In the genomic region with DNA sequence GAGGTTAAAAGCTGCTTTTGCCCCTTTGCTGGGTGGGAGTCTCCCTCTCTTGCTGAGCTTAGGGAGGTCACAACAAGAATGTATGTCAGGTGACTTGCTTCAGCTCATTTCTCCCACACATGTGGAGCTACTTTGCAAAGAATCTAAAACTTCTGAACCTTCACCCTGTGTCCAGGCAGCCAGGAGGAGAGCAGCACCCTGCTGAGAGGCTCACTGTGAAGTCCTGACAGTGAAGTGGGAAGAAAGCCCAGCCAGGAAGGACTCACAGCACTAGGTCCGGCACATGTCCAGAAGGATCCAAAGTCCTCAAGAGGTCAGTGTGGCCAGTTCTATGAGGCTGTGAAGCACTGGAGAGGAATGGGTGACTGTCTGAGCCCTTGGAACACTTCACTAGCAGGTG, we compare ENCODE assay signal across 23 mouse cellular contexts. TPM values are rescaled to one million over a fixed set of nuclear protein-coding genes. Genes with fewer than 3 reads are reported as not detected.
DNase-seq lines count a peak whose midpoint lies in the region; ATAC-seq lines count a peak whose summit lies in the region.
"Had no signal": no experiment of that assay in that cellular context is flagged by ENCODE, and none has a peak within 500 bp of the region (broad histone marks: within the 10 kb centered on the region; RNA-seq: fewer than 3 reads in every experiment).

No protein-coding gene starts in this region.

- DNase-seq in heart, adult 18-20 months, result no peak
- DNase-seq in adipocyte (ENCODE audit: low spot score), result peak; percentile 21
- DNase-seq in kidney, adult 8-10 months, result peak; percentile 89 to 94
- peak; percentile 85 for DNase-seq in kidney, postnatal 14 days
- no peak for DNase-seq in right cerebral cortex, postnatal 25 days
- no peak for DNase-seq in c-Kit-positive CD71-positive TER-119-positive erythroid progenitor cells, embryonic 14.5 days (ENCODE audit: low spot score)
- DNase-seq: adrenal gland, postnatal 14 days; cerebellum, adult 11 months; gastrocnemius, postnatal 14 days; left cerebral cortex, postnatal 4 days; liver; lung, adult 18-20 months; lung, postnatal 36 days; thymus, postnatal 36 days had no signal

- WGBS in heart, embryonic 15.5 days, result 50% methylated on average over 1 of the region's 1 CpGs
- 73% methylated on average over 1 of the region's 1 CpGs for WGBS in midbrain, embryonic 16.5 days

- H3K4me1 ChIP-seq in heart, embryonic 15.5 days (replicated peaks), result 0 out of 2 replicates have a peak, but pooled peaks cover 2% of the 10 kb centered on the region
- H3K4me1 ChIP-seq in midbrain, embryonic 16.5 days (ENCODE audit: control insufficient read depth, insufficient read depth, low read length), result peaks cover 10% of the 10 kb centered on the region; the same call in 1 of the 2 replicates
- H3K4me1 ChIP-seq: embryonic facial prominence, embryonic 12.5 days; intestine, embryonic 15.5 days had no signal

- no peaks in the 10 kb centered on the region for H3K27me3 ChIP-seq in heart, embryonic 15.5 days
- H3K27me3 ChIP-seq in midbrain, embryonic 16.5 days (ENCODE audit: control insufficient read depth, insufficient read depth, low read depth, low read length), result no peaks in the 10 kb centered on the region
- H3K27me3 ChIP-seq: embryonic facial prominence, embryonic 12.5 days; intestine, embryonic 15.5 days had no signal

- H3K4me3 ChIP-seq in heart, embryonic 15.5 days, result no peak overlapping the region
- H3K4me3 ChIP-seq in midbrain, embryonic 16.5 days (ENCODE audit: low read depth, low read length), result no peak overlapping the region
- H3K4me3 ChIP-seq: embryonic facial prominence, embryonic 12.5 days; erythroblast, embryonic 14.5 days; heart, embryonic 10.5 days; intestine, embryonic 15.5 days; left cerebral cortex, adult 2 months had no signal

- ATAC-seq in heart, embryonic 15.5 days (replicated peaks; ENCODE audit: insufficient number of reproducible peaks, insufficient read depth, low FRiP score, low read depth), result 0 out of 2 replicates have a peak, but pooled peaks have one; percentile 31
- ATAC-seq in midbrain, embryonic 16.5 days, result no peak
- ATAC-seq: forebrain, embryonic 14.5 days; intestine, embryonic 15.5 days had no signal

- H3K4me2 ChIP-seq in heart, embryonic 15.5 days, result no peak overlapping the region
- no peak overlapping the region for H3K4me2 ChIP-seq in midbrain, embryonic 16.5 days (ENCODE audit: low read length)
- H3K4me2 ChIP-seq: embryonic facial prominence, embryonic 12.5 days; hindbrain, embryonic 14.5 days; intestine, embryonic 15.5 days had no signal

- no peak overlapping the region for H3K27ac ChIP-seq in heart, embryonic 15.5 days
- no peak overlapping the region for H3K27ac ChIP-seq in midbrain, embryonic 16.5 days (ENCODE audit: low read length)
- H3K27ac ChIP-seq: embryonic facial prominence, embryonic 12.5 days; heart, embryonic 10.5 days; hindbrain, embryonic 14.5 days; intestine, embryonic 15.5 days had no signal

- no peak overlapping the region for H3K9ac ChIP-seq in heart, embryonic 15.5 days
- H3K9ac ChIP-seq in midbrain, embryonic 16.5 days (ENCODE audit: low read depth, low read length), result no peak overlapping the region
- H3K9ac ChIP-seq: embryonic facial prominence, embryonic 12.5 days; hindbrain, embryonic 14.5 days; intestine, embryonic 15.5 days had no signal

- H3K36me3 ChIP-seq in heart, embryonic 15.5 days, result no peaks in the 10 kb centered on the region
- H3K36me3 ChIP-seq in midbrain, embryonic 16.5 days (ENCODE audit: control insufficient read depth, insufficient read depth, low read length), result peaks cover 12% of the 10 kb centered on the region; the same call in 1 of the 2 replicates
- H3K36me3 ChIP-seq: heart, embryonic 10.5 days; intestine, embryonic 15.5 days had no signal

- H3K9me3 ChIP-seq in heart, embryonic 15.5 days (replicated peaks), result no peaks in the 10 kb centered on the region
- no peaks in the 10 kb centered on the region for H3K9me3 ChIP-seq in midbrain, embryonic 16.5 days (replicated peaks; ENCODE audit: control insufficient read depth, low read length, poor library complexity, severe bottlenecking)
- H3K9me3 ChIP-seq: embryonic facial prominence, embryonic 12.5 days; heart, embryonic 10.5 days; intestine, embryonic 15.5 days had no signal

RNA-seq across cellular contexts. Expression of gene Arnt2, which starts 51.5 kb away (rescaled TPM):
- polyA plus RNA-seq in heart, embryonic 15.5 days (2015; fragmentation: Nextera tagmentation; extraction: Ambion mirVana), result 1.5 and 3.4 TPM in 2 replicates
- 1 to 10 TPM in 1 of 2 experiments, under 1 TPM in 1; 0.40 to 1.4 TPM for total RNA-seq in heart, adult 18-20 months (2021)
- polyA plus RNA-seq in midbrain, embryonic 16.5 days (2015; fragmentation: Nextera tagmentation; extraction: Ambion mirVana), result 88.2 and 90.2 TPM in 2 replicates
- polyA plus RNA-seq: erythroblast, embryonic 14.5 days had no signal

Comparison
In these comparisons a context has a peak if more than half of its experiments do, and no peak if none do; other contexts are left out.
1. DNase-seq: peak in adipocyte (single experiment), kidney, adult 8-10 months (2 of 2) and kidney, postnatal 14 days (single experiment); none in heart, adult 18-20 months (0 of 2), right cerebral cortex, postnatal 25 days (single experiment) and c-Kit-positive CD71-positive TER-119-positive erythroid progenitor cells, embryonic 14.5 days (single experiment).
2. RNA of gene Arnt2, which starts 51.5 kb away (polyA plus RNA-seq): 88.2 to 90.2 TPM in midbrain, embryonic 16.5 days; 1.5 to 3.4 TPM in heart, embryonic 15.5 days; every median in the first group is over 10 times any median in the second.